In genomic region chr4:155360856-155361255, GRCm38 (mm10) we compare ENCODE assay signal across 8 mouse cellular contexts. TPM values are rescaled to one million over a fixed set of nuclear protein-coding genes. Genes with fewer than 3 reads are reported as not detected.
DNase-seq lines count a peak whose midpoint lies in the region; ATAC-seq and TF ChIP-seq lines count a peak whose summit lies in the region.

No protein-coding gene starts in this region.

- peak overlapping the region; percentile 68 for H3K4me3 ChIP-seq in kidney, adult 2 months (ENCODE audit: insufficient read depth, low read depth, low read length)
- peak overlapping the region; percentile 24; the same call in 1 of the 2 replicates for H3K4me3 ChIP-seq in cortical plate, adult 2 months (ENCODE audit: insufficient read depth, low read length)
- peak overlapping the region; percentile 36 for H3K4me3 ChIP-seq in intestine, embryonic 14.5 days (ENCODE audit: low read depth, low read length)
- peak overlapping the region; percentile 59 for H3K4me3 ChIP-seq in midbrain, embryonic 10.5 days

- H3K4me1 ChIP-seq in kidney, adult 2 months (ENCODE audit: control insufficient read depth, insufficient read depth, low read length): peaks cover 26% of the 10 kb centered on the region
- H3K4me1 ChIP-seq in cortical plate, adult 2 months (ENCODE audit: control insufficient read depth, insufficient read depth, low read length): no peaks in the 10 kb centered on the region
- H3K4me1 ChIP-seq in intestine, embryonic 14.5 days (replicated peaks; ENCODE audit: control insufficient read depth, insufficient read depth, low read length): no peaks in the 10 kb centered on the region
- peaks cover 26% of the 10 kb centered on the region for H3K4me1 ChIP-seq in midbrain, embryonic 10.5 days

- 3% methylated on average over 42 of the region's 42 CpGs for WGBS in kidney, adult 2 months
- WGBS in intestine, embryonic 14.5 days: under 1% methylated on average over 41 of the region's 42 CpGs
- WGBS in midbrain, embryonic 10.5 days: under 1% methylated on average over 42 of the region's 42 CpGs

- no peak for TF ChIP-seq POLR2A in kidney, adult 2 months (IDR thresholded peaks at IDR 0.05; ENCODE audit: low read depth, low read length)
- TF ChIP-seq POLR2A in cortical plate, adult 2 months (IDR thresholded peaks at IDR 0.05; ENCODE audit: extremely low read depth, insufficient read depth, low read length): no peak

- 0 out of 2 replicates have a peak overlapping the region, but pooled peaks have one; percentile 20 for H3K9ac ChIP-seq in intestine, embryonic 14.5 days (ENCODE audit: low read length)

- peak; percentile 62 for DNase-seq in kidney, adult 2 months
- no peak for DNase-seq in kidney, adult 11 months
- DNase-seq in intestine, embryonic 14.5 days (ENCODE audit: low spot score): peak; percentile 61
- no peak for DNase-seq in midbrain, embryonic 10.5 days (ENCODE audit: low spot score)
- no peak for DNase-seq in gastrocnemius, postnatal 25 days
- DNase-seq in layer of hippocampus, adult 18-20 months (ENCODE audit: low spot score in 2 of 2): no peak
- DNase-seq in layer of hippocampus, adult 9-11 months: no peak

- TF ChIP-seq CTCF in kidney, adult 2 months (conservative IDR thresholded peaks at IDR 0.05; ENCODE audit: insufficient read depth, insufficient read length, low read depth, low read length): no peak
- TF ChIP-seq CTCF in cortical plate, adult 2 months (IDR thresholded peaks at IDR 0.05; ENCODE audit: extremely low read depth, insufficient read depth, low read length): no peak

- no peaks in the 10 kb centered on the region for H3K9me3 ChIP-seq in intestine, embryonic 14.5 days (ENCODE audit: control insufficient read depth, low read length)
- no peaks in the 10 kb centered on the region for H3K9me3 ChIP-seq in midbrain, embryonic 10.5 days (replicated peaks)

- no peaks in the 10 kb centered on the region for H3K27me3 ChIP-seq in kidney, adult 2 months (replicated peaks; ENCODE audit: control insufficient read depth, insufficient read depth, low read length)
- peaks cover 50% of the 10 kb centered on the region for H3K27me3 ChIP-seq in intestine, embryonic 14.5 days (replicated peaks; ENCODE audit: control insufficient read depth, insufficient read depth, low read length)
- H3K27me3 ChIP-seq in midbrain, embryonic 10.5 days (ENCODE audit: low read depth, poor library complexity, severe bottlenecking): peaks cover 78% of the 10 kb centered on the region

- peak overlapping the region; percentile 93 for H3K27ac ChIP-seq in kidney, adult 2 months (ENCODE audit: insufficient read depth, low read depth, low read length)
- H3K27ac ChIP-seq in cortical plate, adult 2 months (ENCODE audit: insufficient read depth, low read length): no peak overlapping the region
- 0 out of 2 replicates have a peak overlapping the region, but pooled peaks have one; percentile 47 for H3K27ac ChIP-seq in intestine, embryonic 14.5 days (ENCODE audit: low read depth)
- H3K27ac ChIP-seq in midbrain, embryonic 10.5 days (replicated peaks): no peak overlapping the region; the same call in 1 of the 2 replicates

- H3K36me3 ChIP-seq in kidney, adult 2 months (ENCODE audit: control insufficient read depth, insufficient read depth, low read length): no peaks in the 10 kb centered on the region
- H3K36me3 ChIP-seq in intestine, embryonic 14.5 days (ENCODE audit: control insufficient read depth, insufficient read depth, low read length): no peaks in the 10 kb centered on the region
- no peaks in the 10 kb centered on the region for H3K36me3 ChIP-seq in midbrain, embryonic 10.5 days

- H3K4me2 ChIP-seq in intestine, embryonic 14.5 days (ENCODE audit: low read length): peak overlapping the region; percentile 53

- ATAC-seq in intestine, embryonic 14.5 days (replicated peaks; ENCODE audit: low FRiP score, low TSS enrichment, low read depth): peak; percentile 43

RNA-seq across cellular contexts. Expression of gene Prkcz, which starts 0.3 kb away (rescaled TPM):
- polyA plus RNA-seq in kidney, adult 2 months (2012; rRNA removed): 80.1 and 84.5 TPM in 2 replicates
- polyA plus RNA-seq in cortical plate, adult 2 months (2012; rRNA removed): 295 and 315 TPM in 2 replicates
- 21.9 and 24.1 TPM in 2 replicates for polyA plus RNA-seq in intestine, embryonic 14.5 days (2014; fragmentation: Nextera tagmentation; extraction: Ambion mirVana)
- polyA plus RNA-seq in midbrain, embryonic 10.5 days (2016; fragmentation: Nextera tagmentation; extraction: Ambion mirVana): 13.6 and 19.8 TPM in 2 replicates
- total RNA-seq in gastrocnemius, postnatal 25 days (2021): 1 to 10 TPM; 1.5 to 3.8 TPM
- total RNA-seq in layer of hippocampus, adult 18-20 months (2021): 100 to 1,000 TPM; 160 to 168 TPM

RNA-seq across cellular contexts. Expression of gene Gabrd, which starts 37.1 kb away (rescaled TPM):
- polyA plus RNA-seq in kidney, adult 2 months (2012; rRNA removed): 0.47 and 0.56 TPM in 2 replicates
- polyA plus RNA-seq in cortical plate, adult 2 months (2012; rRNA removed): 129 and 141 TPM in 2 replicates
- 0.18 TPM in 1 of 2 replicates, not detected in the other for polyA plus RNA-seq in intestine, embryonic 14.5 days (2014; fragmentation: Nextera tagmentation; extraction: Ambion mirVana)
- polyA plus RNA-seq in midbrain, embryonic 10.5 days (2016; fragmentation: Nextera tagmentation; extraction: Ambion mirVana): not detected in 2 replicates
- total RNA-seq in gastrocnemius, postnatal 25 days (2021): 1 to 10 TPM in 1 of 2 experiments, under 1 TPM in 1; 0.56 to 1.3 TPM
- total RNA-seq in layer of hippocampus, adult 18-20 months (2021): 10 to 100 TPM; 26.8 to 27.0 TPM

RNA-seq across cellular contexts. Expression of gene Cfap74, which starts 48.1 kb away (rescaled TPM):
- 0.27 and 0.42 TPM in 2 replicates for polyA plus RNA-seq in kidney, adult 2 months (2012; rRNA removed)
- 20.4 and 21.9 TPM in 2 replicates for polyA plus RNA-seq in cortical plate, adult 2 months (2012; rRNA removed)
- 1.8 and 3.0 TPM in 2 replicates for polyA plus RNA-seq in intestine, embryonic 14.5 days (2014; fragmentation: Nextera tagmentation; extraction: Ambion mirVana)
- polyA plus RNA-seq in midbrain, embryonic 10.5 days (2016; fragmentation: Nextera tagmentation; extraction: Ambion mirVana): 7.8 and 8.9 TPM in 2 replicates
- total RNA-seq in gastrocnemius, postnatal 25 days (2021): under 1 TPM; 0.77 to 0.94 TPM
- 10 to 100 TPM; 10.5 to 11.1 TPM for total RNA-seq in layer of hippocampus, adult 18-20 months (2021)

Comparison
In these comparisons a context has a peak if more than half of its experiments do, and no peak if none do; other contexts are left out.
1. DNase-seq: peak in kidney, adult 2 months (single experiment) and intestine, embryonic 14.5 days (single experiment); none in kidney, adult 11 months (single experiment), midbrain, embryonic 10.5 days (single experiment), gastrocnemius, postnatal 25 days (single experiment), layer of hippocampus, adult 18-20 months (0 of 2) and layer of hippocampus, adult 9-11 months (single experiment).
2. H3K27ac ChIP-seq: peak in kidney, adult 2 months (single experiment) and intestine, embryonic 14.5 days (single experiment); none in cortical plate, adult 2 months (single experiment) and midbrain, embryonic 10.5 days (single experiment).
3. RNA of gene Gabrd, which starts 37.1 kb away (polyA plus RNA-seq): 129 to 141 TPM in cortical plate, adult 2 months; 0.47 to 0.56 TPM in kidney, adult 2 months, 0.18 TPM in intestine, embryonic 14.5 days and not detected in midbrain, embryonic 10.5 days; every median in the first group is over 10 times any median in the second.
4. Peak in every context shown above with its lines, with median percentiles within 50 percentile points of each other: H3K4me3 ChIP-seq.